Mouse (Mus musculus) megakaryocyte, embryonic 14.5 days (primary cell): Measurements from ENCODE around the gene Timm44. TPM values are rescaled to one million over a fixed set of nuclear protein-coding genes. Genes with fewer than 3 reads are reported as not detected.
A peak's percentile ranks its signal among the peaks of the same experiment; 100 is the strongest.

Experiments
- H3K27me3 ChIP-seq: replicated peaks from 2 replicates; pipeline ENCODE3; 2012; ENCODE audit warnings: inconsistent platforms
- H3K36me3 ChIP-seq: replicated peaks from 2 replicates; pipeline ENCODE3; 2012; ENCODE audit warnings: low read length, inconsistent platforms, mixed read lengths
- H3K4me1 ChIP-seq: 2 replicates; pipeline ENCODE4 v1.6.1; 2012; ENCODE audit warnings: inconsistent platforms
- H3K4me3 ChIP-seq: replicated peaks from 2 replicates; pipeline ENCODE3; 2012; ENCODE audit warnings: moderate library complexity, mild to moderate bottlenecking, inconsistent platforms
- H3K9me3 ChIP-seq: 2 replicates; pipeline ENCODE4 v1.6.1; 2012; ENCODE audit warnings: inconsistent platforms
- FLI1 ChIP-seq: IDR thresholded peaks from 2 replicates; pipeline ENCODE4 v1.6.1; 2012; ENCODE audit warnings: low read length, inconsistent platforms, mixed read lengths
- GATA1 ChIP-seq: IDR thresholded peaks from 3 replicates; pipeline ENCODE4 v1.6.1; 2012; ENCODE audit warnings: mixed read lengths, low read length, inconsistent platforms, borderline replicate concordance
- polyA plus RNA-seq: library from polyadenylated mRNA; stranded (reverse); fragments of >175 nt; gene quantifications from 2 replicates; pipeline ENCODE4 v1.2.3, GENCODE M21; 2012; ENCODE audit warnings: low replicate concordance; ENCODE audit not compliant: insufficient read depth

Gene Timm44
- polyA plus RNA-seq, 1 experiment, result 43.5 TPM

GRCm38 (mm10) chr8:4219617-4220016 lies 56.1 kb downstream of the Timm44 start:
- no peak for TF ChIP-seq GATA1
- no peak for TF ChIP-seq FLI1
- Histone ChIP-seq H3K36me3 (no peaks in the 10 kb centered on the region), H3K9me3 (no peaks in the 10 kb centered on the region), H3K27me3 (peaks cover 54% of the 10 kb centered on the region), H3K4me3 (no peak overlapping the region), H3K4me1 (peaks cover 45% of the 10 kb centered on the region)

GRCm38 (mm10) chr8:4216791-4217621 lies 58.7 kb downstream of the Timm44 start, which contains the start of gene Prr36:
Gene Prr36, minus strand, starts transcription at chr8:4217459.
- H3K36me3 ChIP-seq, result no peaks in the 10 kb centered on the region
- peaks cover 58% of the 10 kb centered on the region for H3K4me1 ChIP-seq
- TF ChIP-seq FLI1, result no peak
- no peak for TF ChIP-seq GATA1
- H3K27me3 ChIP-seq, result peaks cover 62% of the 10 kb centered on the region
- peak within 1 kb of the TSS; percentile 83 for H3K4me3 ChIP-seq
- H3K9me3 ChIP-seq, result no peaks in the 10 kb centered on the region

- Histone ChIP-seq H3K4me3 (peak overlapping the region; percentile 21), H3K36me3 (no peaks in the 10 kb centered on the region), H3K27me3 (peaks cover 62% of the 10 kb centered on the region), H3K4me1 (peaks cover 51% of the 10 kb centered on the region), H3K9me3 (no peaks in the 10 kb centered on the region)
- no peak for TF ChIP-seq FLI1
- no peak for TF ChIP-seq GATA1
Measured at GRCm38 (mm10) chr8:4216296-4216695, 59.4 kb downstream of the Timm44 start.

- H3K9me3 ChIP-seq, result peaks cover 17% of the 10 kb centered on the region
- H3K27me3 ChIP-seq, result peaks cover 71% of the 10 kb centered on the region
- peaks cover 53% of the 10 kb centered on the region for H3K4me1 ChIP-seq
- H3K4me3 ChIP-seq, result peak overlapping the region; percentile 92
- TF ChIP-seq FLI1 (no peak), GATA1 (no peak)
- peaks cover 14% of the 10 kb centered on the region for H3K36me3 ChIP-seq
Measured at GRCm38 (mm10) chr8:4214006-4214980, 61.4 kb downstream of the Timm44 start.

- H3K27me3 ChIP-seq, result peaks cover 70% of the 10 kb centered on the region
Measured at GRCm38 (mm10) chr8:4213210-4214005, 62.3 kb downstream of the Timm44 start.

GRCm38 (mm10) chr8:4212809-4213209 lies 62.9 kb downstream of the Timm44 start:
- Histone ChIP-seq H3K36me3 (peaks cover 14% of the 10 kb centered on the region), H3K9me3 (peaks cover 21% of the 10 kb centered on the region), H3K4me3 (peak overlapping the region; percentile 92), H3K4me1 (peaks cover 53% of the 10 kb centered on the region), H3K27me3 (peaks cover 64% of the 10 kb centered on the region)
- TF ChIP-seq FLI1 (no peak), GATA1 (no peak)

More at GRCm38 (mm10) chr8:4213210-4214005, 62.3 kb downstream of the Timm44 start:
- Histone ChIP-seq H3K4me3 (peak overlapping the region; percentile 92), H3K36me3 (peaks cover 14% of the 10 kb centered on the region), H3K4me1 (peaks cover 53% of the 10 kb centered on the region), H3K9me3 (peaks cover 21% of the 10 kb centered on the region)
- TF ChIP-seq FLI1, result no peak
- TF ChIP-seq GATA1, result no peak

- H3K9me3 ChIP-seq, result peaks cover 21% of the 10 kb centered on the region
- TF ChIP-seq FLI1, result no peak
- no peak for TF ChIP-seq GATA1
- H3K4me3 ChIP-seq, result no peak overlapping the region
- peaks cover 56% of the 10 kb centered on the region for H3K27me3 ChIP-seq
- peaks cover 26% of the 10 kb centered on the region for H3K36me3 ChIP-seq
- H3K4me1 ChIP-seq, result peaks cover 45% of the 10 kb centered on the region
Measured at GRCm38 (mm10) chr8:4211097-4211496, 64.6 kb downstream of the Timm44 start.

Other genes starting within 250 kb of the Timm44 start
- gene Cd209f, start 170.1 kb downstream of the Timm44 start, polyA plus RNA-seq, result not detected in 2 replicates
- not detected in 2 replicates for gene Cd209g, start 141.8 kb downstream of the Timm44 start, polyA plus RNA-seq
- gene Evi5l, start 109.3 kb downstream of the Timm44 start, polyA plus RNA-seq, result 12.6 and 12.9 TPM in 2 replicates
- gene Prr36, start 58.5 kb downstream of the Timm44 start, polyA plus RNA-seq, result 0.22 TPM in 1 of 2 replicates, not detected in the other
- not detected in 2 replicates for gene Lrrc8e, start 49.1 kb downstream of the Timm44 start, polyA plus RNA-seq
- gene Map2k7, start 37.2 kb downstream of the Timm44 start, polyA plus RNA-seq, result 92.1 and 123 TPM in 2 replicates
- 12.4 TPM in 1 of 2 replicates, not detected in the other for gene Gm49320, start 37.0 kb downstream of the Timm44 start, polyA plus RNA-seq
- 35.3 and 93.0 TPM in 2 replicates for gene Tgfbr3l, start 27.7 kb downstream of the Timm44 start, polyA plus RNA-seq
- 62.0 and 69.9 TPM in 2 replicates for gene Snapc2, start 22.8 kb downstream of the Timm44 start, polyA plus RNA-seq
- 4.9 and 6.9 TPM in 2 replicates for gene Ctxn1, start 16.6 kb downstream of the Timm44 start, polyA plus RNA-seq
- gene Ccl25, start 49.3 kb upstream of the Timm44 start, polyA plus RNA-seq, result 3.3 TPM in 1 of 2 replicates, not detected in the other
- gene Elavl1, start 49.5 kb upstream of the Timm44 start, polyA plus RNA-seq, result 25.6 and 41.2 TPM in 2 replicates
- gene Cers4, start 217.1 kb upstream of the Timm44 start, polyA plus RNA-seq, result 2.4 TPM in 1 of 2 replicates, not detected in the other